Mouse (Mus musculus) layer of hippocampus, adult 11-12 months (tissue): ENCODE measurements around the gene Glis3.

Source experiments
- DNase-seq: peaks from one replicate; pipeline ENCODE4 v3.0.0; 2022; ENCODE audit warnings: low spot score

The Glis3 gene

GRCm38 (mm10) chr19:28655166-28655565 lies 24.7 kb downstream of the Glis3 start:
- no peak for DNase-seq

- DNase-seq = no peak
Observed at GRCm38 (mm10) chr19:28650836-28651235, 29.0 kb downstream of the Glis3 start.

GRCm38 (mm10) chr19:28649489-28649888 lies 30.4 kb downstream of the Glis3 start:
- DNase-seq = no peak

GRCm38 (mm10) chr19:28648881-28649280 lies 31.0 kb downstream of the Glis3 start:
- DNase-seq = no peak

- no peak for DNase-seq
Observed at GRCm38 (mm10) chr19:28647424-28647823, 32.5 kb downstream of the Glis3 start.

- DNase-seq = no peak
Observed at GRCm38 (mm10) chr19:28646286-28646685, 33.6 kb downstream of the Glis3 start.

- DNase-seq = no peak
Observed at GRCm38 (mm10) chr19:28640861-28641381, 39.0 kb downstream of the Glis3 start.

- no peak for DNase-seq
Observed at GRCm38 (mm10) chr19:28635991-28636553, 43.8 kb downstream of the Glis3 start.

- no peak for DNase-seq
Observed at GRCm38 (mm10) chr19:28634986-28635385, 44.9 kb downstream of the Glis3 start.

GRCm38 (mm10) chr19:28628416-28628815 lies 51.5 kb downstream of the Glis3 start:
- DNase-seq = peak; percentile 55

- no peak for DNase-seq
Observed at GRCm38 (mm10) chr19:28626189-28626588, 53.7 kb downstream of the Glis3 start.

GRCm38 (mm10) chr19:28624571-28624970 lies 55.3 kb downstream of the Glis3 start:
- no peak for DNase-seq

GRCm38 (mm10) chr19:28623726-28624125 lies 56.2 kb downstream of the Glis3 start:
- DNase-seq = no peak

- DNase-seq = no peak
Observed at GRCm38 (mm10) chr19:28621608-28622505, 58.0 kb downstream of the Glis3 start.

GRCm38 (mm10) chr19:28617736-28618135 lies 62.1 kb downstream of the Glis3 start:
- DNase-seq = no peak

GRCm38 (mm10) chr19:28617191-28617590 lies 62.7 kb downstream of the Glis3 start:
- no peak for DNase-seq

- no peak for DNase-seq
Observed at GRCm38 (mm10) chr19:28616487-28616886, 63.4 kb downstream of the Glis3 start.

GRCm38 (mm10) chr19:28612249-28612648 lies 67.6 kb downstream of the Glis3 start:
- no peak for DNase-seq

GRCm38 (mm10) chr19:28608747-28609146 lies 71.1 kb downstream of the Glis3 start:
- no peak for DNase-seq

GRCm38 (mm10) chr19:28608277-28608676 lies 71.6 kb downstream of the Glis3 start:
- peak; percentile 21 for DNase-seq

- no peak for DNase-seq
Observed at GRCm38 (mm10) chr19:28600866-28601265, 79.0 kb downstream of the Glis3 start.

- no peak for DNase-seq
Observed at GRCm38 (mm10) chr19:28594215-28594614, 85.7 kb downstream of the Glis3 start.

- DNase-seq = no peak
Observed at GRCm38 (mm10) chr19:28592981-28593380, 86.9 kb downstream of the Glis3 start.
